Comparison of ENCODE assay signal across 12 mouse cellular contexts in the genomic region with DNA sequence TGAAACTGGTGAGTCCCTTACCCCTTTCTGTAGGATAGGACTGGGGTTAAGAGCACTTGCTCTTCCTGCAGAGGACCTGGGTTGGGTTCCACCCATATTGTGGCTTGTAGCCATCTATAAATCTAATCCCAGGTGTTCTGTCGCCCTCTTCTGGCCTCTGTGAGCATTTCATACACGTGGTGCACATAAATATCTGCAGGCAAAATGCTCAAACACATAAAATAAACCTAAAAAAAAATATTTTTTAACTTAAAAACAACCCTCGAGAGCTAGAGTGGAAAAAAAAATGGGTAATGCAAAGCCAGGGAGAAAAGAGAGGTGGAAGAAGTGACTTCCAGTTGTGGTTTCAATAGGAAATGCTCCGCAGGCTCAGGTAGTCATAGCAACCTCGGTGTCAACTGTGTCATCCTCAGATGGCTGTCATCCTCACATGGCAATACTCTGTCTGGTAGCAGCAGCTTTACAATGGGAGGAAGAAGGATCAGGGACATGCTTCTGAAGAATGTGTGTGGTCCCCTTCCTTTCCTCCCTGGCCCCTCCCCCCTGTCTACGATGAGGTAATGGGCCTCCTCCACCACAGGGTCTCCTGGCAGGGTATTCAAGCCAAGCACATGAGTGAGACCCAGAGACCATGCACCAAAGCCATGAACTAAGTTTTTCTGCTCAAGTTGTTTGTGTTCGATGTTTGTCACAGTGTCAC. TPM values are rescaled to one million over a fixed set of nuclear protein-coding genes. Genes with fewer than 3 reads are reported as not detected.
DNase-seq lines count a peak whose midpoint lies in the region; ATAC-seq and TF ChIP-seq lines count a peak whose summit lies in the region.
"Had no signal": no experiment of that assay in that cellular context is flagged by ENCODE, and none has a peak within 500 bp of the region (broad histone marks: within the 10 kb centered on the region; RNA-seq: fewer than 3 reads in every experiment).

No protein-coding gene starts in this region.

- DNase-seq in hindbrain, embryonic 11.5 days (ENCODE audit: low spot score) = peak; percentile 9
- no peak for DNase-seq in hindbrain, embryonic 14.5 days (ENCODE audit: low spot score)
- DNase-seq in testis, postnatal 14 days (ENCODE audit: low spot score) = no peak
- peak; percentile 32 for DNase-seq in NIH3T3 (ENCODE audit: low read depth)
- DNase-seq in naive thymus-derived CD4-positive, alpha-beta T cell, adult 2 months (ENCODE audit: low read depth) = peak; percentile 52
- no peak for DNase-seq in adrenal gland, postnatal 36 days
- no peak for DNase-seq in right cerebral cortex, postnatal 10 days (ENCODE audit: low spot score in 2 of 2)
- DNase-seq: adrenal gland, adult 8-10 months; heart, adult 18-20 months; lung, postnatal 4 days had no signal

- H3K36me3 ChIP-seq in hindbrain, embryonic 11.5 days (ENCODE audit: control insufficient read depth, insufficient read depth, low read length) = no peaks in the 10 kb centered on the region
- no peaks in the 10 kb centered on the region for H3K36me3 ChIP-seq in hindbrain, embryonic 14.5 days (replicated peaks; ENCODE audit: control insufficient read depth, insufficient read depth)
- no peaks in the 10 kb centered on the region for H3K36me3 ChIP-seq in testis, adult 2 months (ENCODE audit: control insufficient read depth, insufficient read depth, low read length)
- H3K36me3 ChIP-seq: limb, embryonic 15.5 days had no signal

- H3K4me2 ChIP-seq in hindbrain, embryonic 11.5 days (replicated peaks; ENCODE audit: low read depth, low read length) = no peak overlapping the region
- no peak overlapping the region for H3K4me2 ChIP-seq in hindbrain, embryonic 14.5 days (replicated peaks)
- H3K4me2 ChIP-seq: limb, embryonic 15.5 days had no signal

- no peak overlapping the region for H3K9ac ChIP-seq in hindbrain, embryonic 11.5 days (ENCODE audit: low read depth, low read length)
- H3K9ac ChIP-seq in hindbrain, embryonic 14.5 days = no peak overlapping the region
- H3K9ac ChIP-seq: limb, embryonic 15.5 days had no signal

- 67% methylated on average over 7 of the region's 7 CpGs for WGBS in hindbrain, embryonic 11.5 days
- 77% methylated on average over 7 of the region's 7 CpGs for WGBS in hindbrain, embryonic 14.5 days

- TF ChIP-seq POLR2A in testis, adult 2 months (IDR thresholded peaks at IDR 0.05; ENCODE audit: control insufficient read depth, low read depth, low read length) = no peak

- no peaks in the 10 kb centered on the region for H3K4me1 ChIP-seq in hindbrain, embryonic 11.5 days (replicated peaks; ENCODE audit: control insufficient read depth, insufficient read depth, low read length)
- H3K4me1 ChIP-seq in hindbrain, embryonic 14.5 days (replicated peaks; ENCODE audit: control insufficient read depth, insufficient read depth, low read length) = no peaks in the 10 kb centered on the region
- H3K4me1 ChIP-seq in testis, adult 2 months (ENCODE audit: control insufficient read depth, insufficient read depth, low read length) = peaks cover 5% of the 10 kb centered on the region

- no peaks in the 10 kb centered on the region for H3K27me3 ChIP-seq in hindbrain, embryonic 11.5 days (ENCODE audit: control insufficient read depth, insufficient read depth, low read length)
- H3K27me3 ChIP-seq in hindbrain, embryonic 14.5 days (ENCODE audit: control insufficient read depth, insufficient read depth, low read length) = no peaks in the 10 kb centered on the region
- H3K27me3 ChIP-seq in testis, adult 2 months (ENCODE audit: control insufficient read depth, insufficient read depth, low read length) = no peaks in the 10 kb centered on the region
- H3K27me3 ChIP-seq: limb, embryonic 15.5 days had no signal

- H3K4me3 ChIP-seq in hindbrain, embryonic 11.5 days (ENCODE audit: low read depth, low read length) = no peak overlapping the region
- no peak overlapping the region for H3K4me3 ChIP-seq in hindbrain, embryonic 14.5 days (replicated peaks; ENCODE audit: low read length)
- H3K4me3 ChIP-seq in testis, adult 2 months (ENCODE audit: control insufficient read depth, low read depth, low read length) = peak overlapping the region; percentile 28
- H3K4me3 ChIP-seq: limb, embryonic 15.5 days had no signal

- ATAC-seq in hindbrain, embryonic 11.5 days (ENCODE audit: low FRiP score) = no peak
- no peak for ATAC-seq in hindbrain, embryonic 14.5 days (ENCODE audit: low FRiP score)

- no peak overlapping the region for H3K27ac ChIP-seq in hindbrain, embryonic 11.5 days (ENCODE audit: low read depth, low read length)
- no peak overlapping the region for H3K27ac ChIP-seq in hindbrain, embryonic 14.5 days
- H3K27ac ChIP-seq in testis, adult 2 months (ENCODE audit: control insufficient read depth, insufficient read depth, low read depth, low read length) = no peak overlapping the region
- H3K27ac ChIP-seq: limb, embryonic 15.5 days had no signal

- no peaks in the 10 kb centered on the region for H3K9me3 ChIP-seq in hindbrain, embryonic 11.5 days (ENCODE audit: control insufficient read depth, low read length)
- no peaks in the 10 kb centered on the region for H3K9me3 ChIP-seq in hindbrain, embryonic 14.5 days (ENCODE audit: control insufficient read depth, low read length)
- H3K9me3 ChIP-seq: limb, embryonic 15.5 days had no signal

- no peak for TF ChIP-seq CTCF in testis, adult 2 months (IDR thresholded peaks at IDR 0.05; ENCODE audit: control insufficient read depth, insufficient read depth, insufficient replicate concordance, low read depth, low read length)

RNA-seq across cellular contexts. Expression of a gene that starts 4.2 kb away (rescaled TPM):
- polyA plus RNA-seq in hindbrain, embryonic 11.5 days (2014; fragmentation: Nextera tagmentation; extraction: Ambion mirVana) = 33.1 and 35.5 TPM in 2 replicates
- 36.5 and 40.7 TPM in 2 replicates for polyA plus RNA-seq in hindbrain, embryonic 14.5 days (2014; fragmentation: Nextera tagmentation; extraction: Ambion mirVana)
- polyA plus RNA-seq in testis, adult 2 months (2012; rRNA removed) = 11.9 and 13.7 TPM in 2 replicates
- 10 to 100 TPM; 18.3 to 19.2 TPM for total RNA-seq in adrenal gland, postnatal 36 days (2021)

Comparison
In these comparisons a context has a peak if more than half of its experiments do, and no peak if none do; other contexts are left out.
1. DNase-seq: peak in hindbrain, embryonic 11.5 days (single experiment), NIH3T3 (single experiment) and naive thymus-derived CD4-positive, alpha-beta T cell, adult 2 months (single experiment); none in hindbrain, embryonic 14.5 days (single experiment), testis, postnatal 14 days (single experiment), adrenal gland, postnatal 36 days (0 of 2) and right cerebral cortex, postnatal 10 days (0 of 2).